Mouse (Mus musculus) limb, embryonic 14.5 days (tissue): ENCODE data around the gene Prmt8. TPM values are rescaled to one million over a fixed set of nuclear protein-coding genes. Genes with fewer than 3 reads are reported as not detected.

Source experiments
- ATAC-seq: fragments of 200-750 bp; cut with Nextera tagmentation; 2 replicates; pipeline ENCODE4 v1.8.0; 2017; ENCODE audit warnings: low read depth, moderate number of reproducible peaks, moderate TSS enrichment; ENCODE audit not compliant: low FRiP score
- DNase-seq: peaks from one replicate; pipeline ENCODE4 v3.0.0-alpha.2; 2015; ENCODE audit warnings: low spot score
- H3K27ac ChIP-seq: fragments of 300-500 bp; sonication (generic); replicated peaks from 2 replicates; pipeline ENCODE4 v1.5.1; 2014; ENCODE audit warnings: low read depth, mild to moderate bottlenecking, low read length, moderate library complexity, mixed read lengths
- H3K27me3 ChIP-seq: fragments of 300-500 bp; sonication (generic); 2 replicates; pipeline ENCODE4 v1.6.1; 2014; ENCODE audit warnings: low read length, mixed read lengths; ENCODE audit not compliant: control insufficient read depth, insufficient read depth
- H3K36me3 ChIP-seq: fragments of 300-500 bp; sonication (generic); 2 replicates; pipeline ENCODE4 v1.6.1; 2014; ENCODE audit warnings: mild to moderate bottlenecking, low read length, moderate library complexity, mixed read lengths; ENCODE audit not compliant: control insufficient read depth, insufficient read depth
- H3K4me1 ChIP-seq: fragments of 300-500 bp; sonication (generic); 2 replicates; pipeline ENCODE4 v1.6.1; 2014; ENCODE audit warnings: antibody characterized with exemption, low read length, mixed read lengths; ENCODE audit not compliant: control insufficient read depth, insufficient read depth
- H3K4me2 ChIP-seq: fragments of 300-500 bp; sonication (generic); replicated peaks from 2 replicates; pipeline ENCODE4 v1.6.1; 2014; ENCODE audit warnings: low read depth, mild to moderate bottlenecking, low read length, moderate library complexity; ENCODE audit not compliant: severe bottlenecking
- H3K4me3 ChIP-seq: fragments of 300-500 bp; sonication (generic); replicated peaks from 2 replicates; pipeline ENCODE4 v1.5.1; 2014; ENCODE audit warnings: low read length
- H3K9ac ChIP-seq: fragments of 300-500 bp; sonication (generic); 2 replicates; pipeline ENCODE4 v1.6.1; 2014; ENCODE audit warnings: mild to moderate bottlenecking, low read depth, low read length, moderate library complexity; ENCODE audit not compliant: severe bottlenecking
- H3K9me3 ChIP-seq: fragments of 300-500 bp; sonication (generic); 2 replicates; pipeline ENCODE4 v1.6.1; 2016; ENCODE audit warnings: low read length; ENCODE audit not compliant: control insufficient read depth
- POLR2A ChIP-seq: fragments of 200-500 bp; IDR thresholded peaks from 2 replicates; pipeline ENCODE4 v1.8.0; 2012; ENCODE audit warnings: inconsistent platforms, mild to moderate bottlenecking, moderate library complexity, borderline replicate concordance; ENCODE audit not compliant: insufficient read depth, insufficient read length; ENCODE audit errors: extremely low read depth
- WGBS: fragments of 180-500 bp; shearing (Covaris S2); extraction: QIAGEN DNeasy Blood & Tissue Kit; methylation state at CpG from one replicate; pipeline ENCODE4 v1.1.7; 2014; 5-methylcytosine and 5-hydroxymethylcytosine counted together
- polyA plus RNA-seq, 2 experiments: library from polyadenylated mRNA; depleted of rRNA in 1 of 2; stranded (reverse) in 1 of 2; unstranded in 1 of 2; fragments of >200 nt; fragmentation: Nextera tagmentation in 1 of 2; extraction: Ambion mirVana in 1 of 2; gene quantifications; 2 replicates each; pipeline versions ENCODE4 v1.2.1 to v1.2.3; 2012 to 2014

Gene Prmt8
- polyA plus RNA-seq, 2 experiments, result 0.31 to 0.34 TPM

- H3K4me2 ChIP-seq, result no peak overlapping the region
- no peaks in the 10 kb centered on the region for H3K9me3 ChIP-seq
- DNase-seq (no peak), ATAC-seq (no peak)
- H3K27ac ChIP-seq, result no peak overlapping the region
- WGBS, result 68% methylated on average over 5 of the region's 5 CpGs
- no peak overlapping the region for H3K4me3 ChIP-seq
- peaks cover 4% of the 10 kb centered on the region; the same call in 1 of the 2 replicates for H3K4me1 ChIP-seq
- H3K27me3 ChIP-seq, result no peaks in the 10 kb centered on the region
- no peak for TF ChIP-seq POLR2A
- H3K36me3 ChIP-seq, result no peaks in the 10 kb centered on the region
- no peak overlapping the region for H3K9ac ChIP-seq
These were observed 53.8 kb downstream of the Prmt8 start for GRCm38 (mm10) chr6:127715428-127715827.

DNA sequence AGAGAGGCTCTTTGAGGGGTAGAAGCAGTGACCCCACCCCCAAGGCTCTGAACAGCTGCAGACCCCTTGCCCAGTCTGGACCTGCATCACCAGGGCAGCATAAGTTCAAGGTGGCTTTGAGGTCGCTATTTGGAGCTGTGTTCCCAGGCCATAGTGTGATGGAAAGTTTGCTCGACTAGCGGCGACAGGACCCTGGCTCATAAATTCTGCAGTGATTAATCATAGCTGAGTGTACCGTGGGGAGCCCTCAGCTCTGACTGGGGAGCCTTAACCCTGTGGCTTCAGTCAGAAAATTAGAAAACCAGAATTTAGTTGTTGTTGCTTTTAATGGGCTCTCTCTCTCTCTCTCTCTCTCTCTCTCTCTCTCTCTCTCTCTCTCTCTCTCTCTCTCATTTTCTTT is 54.4 kb downstream of the Prmt8 start:
- WGBS, result 8% methylated on average over 5 of the region's 5 CpGs
- Histone ChIP-seq H3K4me2 (no peak overlapping the region), H3K27ac (no peak overlapping the region), H3K4me1 (peaks cover 4% of the 10 kb centered on the region; the same call in 1 of the 2 replicates), H3K36me3 (no peaks in the 10 kb centered on the region), H3K27me3 (no peaks in the 10 kb centered on the region), H3K9ac (no peak overlapping the region), H3K4me3 (no peak overlapping the region), H3K9me3 (no peaks in the 10 kb centered on the region)
- DNase-seq (no peak), ATAC-seq (0 out of 2 replicates have a peak, but pooled peaks have one; percentile 48)
- TF ChIP-seq POLR2A, result no peak

- Histone ChIP-seq H3K27ac (no peak overlapping the region), H3K4me3 (no peak overlapping the region), H3K9ac (no peak overlapping the region), H3K36me3 (no peaks in the 10 kb centered on the region), H3K9me3 (no peaks in the 10 kb centered on the region), H3K4me1 (no peaks in the 10 kb centered on the region), H3K4me2 (no peak overlapping the region), H3K27me3 (no peaks in the 10 kb centered on the region)
- DNase-seq (peak; percentile 74), ATAC-seq (peak; percentile 79)
- TF ChIP-seq POLR2A, result no peak
- WGBS, result 12% methylated on average over 1 of the region's 1 CpGs
These were observed 61.0 kb downstream of the Prmt8 start for GRCm38 (mm10) chr6:127708218-127708628.

DNA sequence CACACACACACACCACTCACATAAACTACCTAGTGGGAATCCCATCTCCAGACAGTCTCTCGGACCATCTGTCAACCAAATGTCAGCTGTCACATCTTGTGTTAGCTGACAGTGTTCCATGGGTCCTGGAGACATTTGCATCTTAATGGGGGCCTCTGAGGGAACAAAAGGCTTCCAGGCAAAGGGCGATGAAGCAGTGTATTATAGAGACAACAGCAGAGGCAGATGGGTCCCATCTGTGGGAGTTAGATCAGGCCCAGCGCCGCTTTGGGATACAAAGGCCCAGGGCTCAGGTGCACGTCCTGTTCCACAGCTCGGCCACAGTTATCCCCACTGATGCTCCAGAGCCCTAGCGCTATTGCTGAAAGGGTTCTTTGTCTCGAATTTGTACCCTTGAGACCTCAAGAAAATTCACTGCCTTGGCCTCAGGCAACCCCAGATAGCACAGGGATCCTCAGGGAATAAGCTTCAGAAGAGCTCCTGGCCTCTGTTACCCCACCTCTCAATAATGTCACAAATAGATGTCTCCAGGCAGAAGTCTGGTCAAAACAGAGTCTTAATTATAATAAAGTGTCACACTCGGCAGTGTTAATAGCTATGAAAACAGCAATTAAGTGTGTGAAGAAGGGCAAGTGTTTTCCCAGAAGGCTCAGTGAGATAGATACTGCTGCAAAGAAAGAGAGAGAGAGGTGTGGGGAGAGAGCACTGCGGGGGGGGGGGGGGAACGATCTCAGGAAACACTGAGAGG is 68.1 kb downstream of the Prmt8 start:
- no peaks in the 10 kb centered on the region for H3K36me3 ChIP-seq
- H3K27ac ChIP-seq, result no peak overlapping the region
- no peaks in the 10 kb centered on the region for H3K4me1 ChIP-seq
- WGBS, result 46% methylated on average over 10 of the region's 11 CpGs
- H3K27me3 ChIP-seq, result no peaks in the 10 kb centered on the region
- H3K9me3 ChIP-seq, result no peaks in the 10 kb centered on the region
- H3K9ac ChIP-seq, result no peak overlapping the region
- no peak for ATAC-seq
- H3K4me2 ChIP-seq, result no peak overlapping the region
- DNase-seq, result peak; percentile 16
- TF ChIP-seq POLR2A, result no peak
- no peak overlapping the region for H3K4me3 ChIP-seq

DNA sequence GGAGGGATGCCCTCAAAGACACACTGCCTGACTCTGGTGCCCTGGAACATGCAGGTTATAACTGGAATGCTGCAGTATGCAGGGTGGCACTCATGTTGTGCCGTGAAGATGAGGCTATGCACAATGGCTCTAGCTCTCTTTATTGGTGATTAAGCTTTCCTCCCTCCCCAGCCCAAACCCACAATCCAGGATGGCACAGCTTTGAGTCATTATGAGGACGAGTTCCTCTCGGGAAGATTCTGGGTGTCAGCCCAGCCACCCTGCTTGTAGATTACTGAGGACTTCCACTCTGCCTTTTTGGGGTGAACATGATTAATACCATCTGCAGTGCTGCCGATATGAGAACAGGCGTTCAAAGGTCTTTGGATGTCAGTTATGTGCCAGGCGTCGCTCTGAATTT is 75.6 kb downstream of the Prmt8 start:
- no peak for TF ChIP-seq POLR2A
- DNase-seq, result no peak
- Histone ChIP-seq H3K36me3 (no peaks in the 10 kb centered on the region), H3K4me2 (no peak overlapping the region), H3K9me3 (no peaks in the 10 kb centered on the region), H3K27ac (no peak overlapping the region), H3K27me3 (no peaks in the 10 kb centered on the region), H3K4me3 (no peak overlapping the region), H3K4me1 (0 out of 2 replicates have a peak, but pooled peaks cover 3% of the 10 kb centered on the region), H3K9ac (no peak overlapping the region)
- no peak for ATAC-seq
- 87% methylated on average over 7 of the region's 7 CpGs for WGBS

DNA sequence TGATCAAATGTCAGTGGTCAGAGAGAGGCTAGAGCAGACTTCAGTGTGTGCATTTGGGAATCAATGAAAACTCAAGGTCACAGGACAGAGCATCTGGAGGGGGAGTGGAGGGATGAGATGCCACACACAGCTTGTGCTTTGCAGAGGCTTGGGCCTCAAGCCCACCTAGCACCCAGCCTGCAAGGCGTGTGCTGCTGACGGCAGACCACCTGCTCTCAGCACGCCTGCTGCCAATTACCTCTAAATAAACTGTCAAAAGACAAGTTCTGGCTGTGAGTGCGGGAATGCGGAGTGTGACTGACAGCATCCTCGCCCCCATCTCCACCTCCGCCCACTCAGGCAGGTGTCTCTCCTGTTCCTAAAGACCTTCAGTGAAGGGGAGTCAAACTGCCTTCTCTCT is 77.0 kb downstream of the Prmt8 start:
- TF ChIP-seq POLR2A, result no peak
- WGBS, result 28% methylated on average over 7 of the region's 7 CpGs
- Histone ChIP-seq H3K4me1 (0 out of 2 replicates have a peak, but pooled peaks cover 3% of the 10 kb centered on the region), H3K27ac (no peak overlapping the region), H3K4me2 (no peak overlapping the region), H3K4me3 (no peak overlapping the region), H3K9me3 (no peaks in the 10 kb centered on the region), H3K27me3 (no peaks in the 10 kb centered on the region), H3K36me3 (no peaks in the 10 kb centered on the region), H3K9ac (no peak overlapping the region)
- ATAC-seq, result no peak
- DNase-seq, result no peak
